Mouse (Mus musculus): ENCODE data around the gene Cmpk1. TPM values are rescaled to one million over a fixed set of nuclear protein-coding genes. Genes with fewer than 3 reads are reported as not detected.
A peak's percentile ranks its signal among the peaks of the same experiment; 100 is the strongest.

The Cmpk1 gene
- total and polyA plus RNA-seq, 3 experiments: 27.2 to 115 (median 92.1) TPM

DNA sequence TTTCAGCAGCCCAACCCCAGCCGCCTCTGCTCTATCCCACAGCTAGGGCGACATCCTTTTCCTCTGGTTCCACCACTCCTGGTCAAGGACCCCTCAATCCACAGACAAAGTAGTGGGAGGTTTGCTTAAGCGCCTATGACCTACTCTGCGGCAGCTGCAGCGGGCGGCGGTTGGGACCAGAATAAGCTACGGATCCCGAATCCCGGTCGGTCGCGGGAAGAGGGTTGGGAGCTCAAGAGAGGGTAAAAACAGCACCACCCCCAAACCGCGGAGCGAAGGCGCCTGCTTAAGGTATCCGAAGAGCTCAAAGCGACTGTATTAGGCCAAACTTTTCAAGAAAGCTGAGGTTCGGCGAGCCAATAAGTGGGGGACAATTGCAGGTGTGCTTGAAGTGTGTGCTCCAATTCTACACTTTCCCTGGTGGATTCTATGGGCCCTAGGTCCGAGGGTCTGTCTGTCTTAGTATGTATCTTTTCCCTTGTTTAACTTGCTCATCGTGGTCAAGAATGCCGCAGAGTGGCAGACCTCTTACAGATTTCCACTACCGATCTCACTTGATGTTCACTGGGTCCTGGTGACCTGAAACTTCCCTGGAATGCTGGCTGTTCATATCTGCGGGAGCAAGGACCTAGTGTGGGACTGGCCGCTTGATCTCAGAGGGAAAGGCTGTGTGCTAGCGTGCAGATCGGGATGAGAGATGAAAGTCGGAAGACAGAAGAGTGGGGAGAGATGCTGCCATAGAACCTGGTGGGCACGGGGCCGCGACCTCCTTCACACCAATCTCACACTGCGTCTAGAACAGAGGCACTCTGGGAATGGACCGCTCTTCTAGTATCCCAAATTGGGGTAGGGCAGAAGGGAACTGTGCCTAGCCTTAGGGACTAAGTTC lies 74.1 kb downstream of the Cmpk1 start:
- Histone ChIP-seq H3K79me2 (replicated peaks; ENCODE audit: control insufficient read depth, extremely low read depth, insufficient read depth, poor library complexity, severe bottlenecking) (no peaks in the 10 kb centered on the region), H3K27ac (ENCODE audit: insufficient read depth, low read depth) (no peak overlapping the region), H3K36me3 (replicated peaks in 1 of 2; ENCODE audit: control insufficient read depth in 1 of 2, insufficient read depth in 1 of 2, low read length in 1 of 2) (peaks cover 0 to 29% of the 10 kb centered on the region in 2 experiments), H3K9me3 (replicated peaks; ENCODE audit: low read length) (peaks cover 1% of the 10 kb centered on the region), H3K27me3 (replicated peaks) (no peaks in the 10 kb centered on the region), H3K4me2 (ENCODE audit: insufficient read depth, low read depth, poor library complexity, severe bottlenecking) (no peak overlapping the region), H3K4me1 (ENCODE audit: control insufficient read depth in 1 of 2, insufficient read depth in 2 of 2) (peaks cover 0 to 7% of the 10 kb centered on the region in 2 experiments; a peak in 2 of 4 replicates), H3K9ac (ENCODE audit: insufficient read depth, low read depth) (no peak overlapping the region), H3K4me3 (replicated peaks in 1 of 3; ENCODE audit: low read depth in 2 of 3, low read length in 2 of 3, poor library complexity in 1 of 3) (no peak overlapping the region)
- in situ Hi-C loops (cut with MboI; ENCODE audit: low pct_ligation_motif_present, low pct_unique_long_range_greater_than_20kb, low sequenced_read_pairs) (loop anchor here (5.0 kb wide), 1 partner anchor 246 kb away; no protein-coding TSS in a partner anchor), dilution Hi-C loops (cut with MboI; ENCODE audit: extremely low pct_ligation_motif_present, extremely low pct_unique_long_range_greater_than_20kb, low sequenced_read_pairs) (no loop called here)
- DNase-seq (ENCODE audit: extremely low read depth): no peak
- TF ChIP-seq ZMIZ1 (IDR thresholded peaks at IDR 0.05; ENCODE audit: low read depth, low read length) (no peak), UBTF (IDR thresholded peaks at IDR 0.05; ENCODE audit: low read depth, low read length) (no peak), SMC3 (IDR thresholded peaks at IDR 0.05; ENCODE audit: low read depth, low read length) (no peak), MXI1 (IDR thresholded peaks at IDR 0.05; ENCODE audit: low read depth, low read length) (no peak)

GRCm38 (mm10) chr4:114909602-114910484 lies 77.2 kb downstream of the Cmpk1 start:
- dilution Hi-C loops (cut with MboI; ENCODE audit: extremely low pct_ligation_motif_present, extremely low pct_unique_long_range_greater_than_20kb, low sequenced_read_pairs): no loop called here
- Histone ChIP-seq H3K9me3 (replicated peaks; ENCODE audit: low read length) (peaks cover 15% of the 10 kb centered on the region), H3K9ac (ENCODE audit: insufficient read depth, low read depth) (peak overlapping the region; percentile 58), H3K4me3 (replicated peaks in 1 of 3; ENCODE audit: low read depth in 2 of 3, low read length in 2 of 3, poor library complexity in 1 of 3) (peak overlapping the region; percentile 67 to 74 (median 72)), H3K4me1 (ENCODE audit: control insufficient read depth in 1 of 2, insufficient read depth in 2 of 2) (peaks cover 0 to 5% of the 10 kb centered on the region in 2 experiments; a peak in 2 of 4 replicates), H3K4me2 (ENCODE audit: insufficient read depth, low read depth, poor library complexity, severe bottlenecking) (peak overlapping the region; percentile 70), H3K79me2 (replicated peaks; ENCODE audit: control insufficient read depth, extremely low read depth, insufficient read depth, poor library complexity, severe bottlenecking) (no peaks in the 10 kb centered on the region), H3K36me3 (replicated peaks in 1 of 2; ENCODE audit: control insufficient read depth in 1 of 2, insufficient read depth in 1 of 2, low read length in 1 of 2) (peaks cover 0 to 20% of the 10 kb centered on the region in 2 experiments), H3K27ac (ENCODE audit: insufficient read depth, low read depth) (peak overlapping the region; percentile 77; the same call in 1 of the 2 replicates), H3K27me3 (replicated peaks) (peaks cover 10% of the 10 kb centered on the region)
- peak; percentile 79 for DNase-seq (ENCODE audit: extremely low read depth)
- peak; percentile 50 for TF ChIP-seq HCFC1 (IDR thresholded peaks at IDR 0.05; ENCODE audit: low read depth, low read length)
- 0 out of 2 replicates have a peak, but pooled peaks have one; percentile 35 for TF ChIP-seq E2F4 (IDR thresholded peaks at IDR 0.05; ENCODE audit: insufficient replicate concordance, low read depth, low read length)
- peak; percentile 52; the same call in 1 of the 2 replicates for TF ChIP-seq IRF4 (IDR thresholded peaks at IDR 0.05; ENCODE audit: low read depth, low read length)
- peak; percentile 62 for TF ChIP-seq ZNF384 (IDR thresholded peaks at IDR 0.05; ENCODE audit: low read depth, low read length)
- peak; percentile 42; the same call in 1 of the 2 replicates for TF ChIP-seq NELFE (IDR thresholded peaks at IDR 0.05; ENCODE audit: low read depth, low read length)
- no peak for TF ChIP-seq RCOR1 (conservative IDR thresholded peaks at IDR 0.05; ENCODE audit: low read depth, low read length)
- peak; percentile 40 for TF ChIP-seq RAD21 (IDR thresholded peaks at IDR 0.05; ENCODE audit: low read depth, low read length)
- TF ChIP-seq NRF1 (IDR thresholded peaks at IDR 0.05; ENCODE audit: low read depth, low read length): no peak
- TF ChIP-seq UBTF (IDR thresholded peaks at IDR 0.05; ENCODE audit: low read depth, low read length): peak; percentile 18; the same call in 1 of the 2 replicates
- peak; percentile 50; the same call in 1 of the 2 replicates for TF ChIP-seq MAZ (IDR thresholded peaks at IDR 0.05; ENCODE audit: low read depth, low read length)
- TF ChIP-seq SMC3 (IDR thresholded peaks at IDR 0.05; ENCODE audit: low read depth, low read length): peak; percentile 53
- no peak for TF ChIP-seq CHD2 (IDR thresholded peaks at IDR 0.05; ENCODE audit: low read length)
- no peak for TF ChIP-seq MXI1 (IDR thresholded peaks at IDR 0.05; ENCODE audit: low read depth, low read length)
- TF ChIP-seq ELF1 (IDR thresholded peaks at IDR 0.05; ENCODE audit: low read depth, low read length): peak; percentile 45; the same call in 1 of the 2 replicates
- TF ChIP-seq CTCF (conservative IDR thresholded peaks at IDR 0.05 in 1 of 2, IDR thresholded peaks at IDR 0.05 in 1 of 2; ENCODE audit: low read depth in 2 of 2, low read length in 2 of 2): peak; percentile 64 to 88
- 0 out of 2 replicates have a peak, but pooled peaks have one; percentile 10 for TF ChIP-seq MAX (IDR thresholded peaks at IDR 0.05; ENCODE audit: low read length)
- no peak for TF ChIP-seq POLR2AphosphoS2 (IDR thresholded peaks at IDR 0.05; ENCODE audit: low read depth, low read length)
- 0 out of 2 replicates have a peak, but pooled peaks have one; percentile 34 for TF ChIP-seq MEF2A (IDR thresholded peaks at IDR 0.05; ENCODE audit: borderline replicate concordance, low read depth, low read length)
- peak; percentile 73; the same call in 1 of the 2 replicates for TF ChIP-seq SIN3A (IDR thresholded peaks at IDR 0.05; ENCODE audit: low read length)
- in situ Hi-C loops (cut with MboI; ENCODE audit: low pct_ligation_motif_present, low pct_unique_long_range_greater_than_20kb, low sequenced_read_pairs): loop anchor here (5.0 kb wide), 1 partner anchor 243 kb away; no protein-coding TSS in a partner anchor

Measured in CH12.LX (cell line).